Mouse (Mus musculus) bone marrow, adult 2 months (tissue): Measurements from ENCODE around the gene Stat3. TPM values are rescaled to one million over a fixed set of nuclear protein-coding genes. Genes with fewer than 3 reads are reported as not detected.

ENCODE experiments used
- H3K27ac ChIP-seq: fragments of 200-500 bp; 2 replicates; pipeline ENCODE4 v1.5.1; 2012; ENCODE audit warnings: low read depth, mild to moderate bottlenecking, control low read depth, inconsistent platforms, low read length; ENCODE audit not compliant: control insufficient read depth, poor library complexity, insufficient read depth
- H3K4me1 ChIP-seq: fragments of 200-500 bp; 2 replicates; pipeline ENCODE4 v1.6.1; 2011; ENCODE audit warnings: low read length; ENCODE audit not compliant: control insufficient read depth, insufficient read depth
- H3K4me3 ChIP-seq: fragments of 200-500 bp; replicated peaks from 2 replicates; pipeline ENCODE3; 2011; ENCODE audit warnings: mild to moderate bottlenecking, low read depth, low read length, control low read depth; ENCODE audit not compliant: control insufficient read depth
- CTCF ChIP-seq: fragments of 200-500 bp; IDR thresholded peaks from 2 replicates; pipeline ENCODE4 v1.5.1; 2011; ENCODE audit warnings: low read length, control low read depth; ENCODE audit not compliant: control insufficient read depth, insufficient read depth
- POLR2A ChIP-seq: fragments of 200-500 bp; IDR thresholded peaks from 2 replicates; pipeline ENCODE4 v1.6.1; 2011; ENCODE audit warnings: low read depth, mild to moderate bottlenecking, control low read depth, low read length, borderline replicate concordance; ENCODE audit not compliant: control insufficient read depth
- WGBS: fragments of 180-500 bp; shearing (Covaris S2); methylation state at CpG from one replicate; pipeline ENCODE4 v1.1.7; 2018; 5-methylcytosine and 5-hydroxymethylcytosine counted together
- polyA plus RNA-seq: library from polyadenylated mRNA; stranded (reverse); fragments of >200 nt; gene quantifications from 2 replicates; pipeline ENCODE4 v1.2.4, GENCODE M21; 2011; ENCODE audit warnings: low replicate concordance; ENCODE audit not compliant: missing spikeins, insufficient read depth, insufficient read length

The Stat3 gene
- polyA plus RNA-seq, 1 experiment = 60.0 TPM

DNA sequence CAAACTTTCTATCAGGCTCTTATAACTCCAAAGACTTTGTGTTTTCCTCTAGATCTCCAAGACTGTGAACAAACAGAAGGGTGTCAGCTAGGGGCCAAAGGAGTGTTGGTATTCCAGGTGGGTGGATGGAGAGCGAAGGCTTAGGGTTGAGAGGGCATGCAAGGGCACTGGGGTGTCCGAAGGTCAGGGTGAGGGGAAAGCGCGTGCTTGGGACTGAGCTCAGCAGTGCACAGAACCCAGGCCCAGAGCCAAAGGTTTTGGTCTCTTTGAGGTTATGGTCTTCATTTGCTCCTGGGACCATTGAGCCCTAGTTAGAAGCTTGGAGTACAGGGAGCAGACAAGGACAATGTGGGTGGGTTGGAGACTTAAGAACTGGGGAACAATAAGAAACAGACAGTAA is 84.2 kb downstream of the Stat3 start:
- TF ChIP-seq CTCF = no peak
- TF ChIP-seq POLR2A = no peak
- 76% methylated on average over 4 of the region's 4 CpGs for WGBS
- H3K4me1 ChIP-seq = peaks cover 5% of the 10 kb centered on the region
- H3K27ac ChIP-seq = no peak overlapping the region
- no peak overlapping the region for H3K4me3 ChIP-seq

DNA sequence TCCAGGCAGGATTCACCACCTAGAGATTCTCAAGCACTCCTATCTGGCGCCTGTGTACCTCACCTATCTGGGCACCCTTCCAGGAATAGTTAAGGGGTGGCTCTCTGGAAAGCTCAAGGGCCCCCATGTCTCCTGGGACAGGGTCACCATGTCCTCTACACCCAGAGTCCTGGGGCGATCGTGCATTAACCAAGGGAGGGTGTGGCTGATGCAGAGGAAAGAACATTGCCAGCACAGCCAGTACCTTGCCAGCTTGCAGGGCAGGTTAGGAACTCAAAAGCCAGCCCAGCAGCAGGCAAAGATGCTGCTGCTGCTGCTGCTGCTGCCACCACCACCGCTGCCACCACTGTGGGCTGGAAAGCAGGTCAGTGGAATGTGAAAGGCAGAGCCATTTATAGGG is 85.1 kb downstream of the Stat3 start:
- 61% methylated on average over 4 of the region's 4 CpGs for WGBS
- TF ChIP-seq POLR2A (no peak), CTCF (no peak)
- Histone ChIP-seq H3K4me1 (peaks cover 1% of the 10 kb centered on the region; the same call in 1 of the 2 replicates), H3K27ac (no peak overlapping the region), H3K4me3 (no peak overlapping the region)

DNA sequence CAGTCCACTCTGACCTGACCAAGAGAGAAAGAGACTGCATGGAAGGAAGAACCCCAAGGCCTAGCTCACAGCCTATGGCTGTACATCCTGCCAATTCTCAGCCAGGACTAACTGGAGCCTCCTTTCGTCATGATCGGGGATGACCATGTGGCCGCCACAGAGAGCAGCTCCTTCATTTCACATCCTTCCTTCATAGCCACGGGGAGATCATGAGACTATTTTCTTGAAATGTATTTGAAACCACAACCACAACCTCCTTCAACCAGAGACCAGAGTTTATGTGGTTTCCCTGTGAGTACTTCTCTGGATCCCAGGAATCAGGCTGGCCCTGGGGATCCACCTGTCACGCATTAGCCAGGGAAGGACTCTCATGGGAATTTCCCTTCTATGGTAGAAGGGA is 86.3 kb downstream of the Stat3 start:
- Histone ChIP-seq H3K27ac (no peak overlapping the region), H3K4me3 (no peak overlapping the region), H3K4me1 (no peaks in the 10 kb centered on the region; the same call in 1 of the 2 replicates)
- WGBS = 20% methylated on average over 5 of the region's 5 CpGs
- TF ChIP-seq CTCF (no peak), POLR2A (no peak)

DNA sequence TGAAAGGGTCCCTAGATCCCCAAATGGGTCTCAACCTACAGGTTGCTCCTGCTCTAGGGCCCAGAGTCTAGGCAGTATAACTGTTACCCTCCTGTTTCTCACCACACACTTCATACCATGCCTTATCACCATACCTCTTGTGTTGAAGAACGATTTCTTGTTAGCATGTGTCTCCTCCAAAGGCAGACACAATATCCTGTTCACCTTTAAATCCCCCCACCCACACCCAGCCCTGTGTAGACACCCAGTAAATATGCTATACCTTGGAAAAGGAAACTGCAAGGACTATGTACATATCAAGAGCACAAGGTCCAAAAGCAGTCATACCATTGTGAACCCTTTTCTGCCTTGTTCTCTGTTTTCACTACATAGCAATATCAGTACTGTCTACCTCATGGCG is 87.3 kb downstream of the Stat3 start:
- Histone ChIP-seq H3K27ac (no peak overlapping the region), H3K4me1 (no peaks in the 10 kb centered on the region; the same call in 1 of the 2 replicates), H3K4me3 (no peak overlapping the region)
- WGBS = 65% methylated on average over 2 of the region's 2 CpGs
- TF ChIP-seq CTCF (no peak), POLR2A (no peak)

DNA sequence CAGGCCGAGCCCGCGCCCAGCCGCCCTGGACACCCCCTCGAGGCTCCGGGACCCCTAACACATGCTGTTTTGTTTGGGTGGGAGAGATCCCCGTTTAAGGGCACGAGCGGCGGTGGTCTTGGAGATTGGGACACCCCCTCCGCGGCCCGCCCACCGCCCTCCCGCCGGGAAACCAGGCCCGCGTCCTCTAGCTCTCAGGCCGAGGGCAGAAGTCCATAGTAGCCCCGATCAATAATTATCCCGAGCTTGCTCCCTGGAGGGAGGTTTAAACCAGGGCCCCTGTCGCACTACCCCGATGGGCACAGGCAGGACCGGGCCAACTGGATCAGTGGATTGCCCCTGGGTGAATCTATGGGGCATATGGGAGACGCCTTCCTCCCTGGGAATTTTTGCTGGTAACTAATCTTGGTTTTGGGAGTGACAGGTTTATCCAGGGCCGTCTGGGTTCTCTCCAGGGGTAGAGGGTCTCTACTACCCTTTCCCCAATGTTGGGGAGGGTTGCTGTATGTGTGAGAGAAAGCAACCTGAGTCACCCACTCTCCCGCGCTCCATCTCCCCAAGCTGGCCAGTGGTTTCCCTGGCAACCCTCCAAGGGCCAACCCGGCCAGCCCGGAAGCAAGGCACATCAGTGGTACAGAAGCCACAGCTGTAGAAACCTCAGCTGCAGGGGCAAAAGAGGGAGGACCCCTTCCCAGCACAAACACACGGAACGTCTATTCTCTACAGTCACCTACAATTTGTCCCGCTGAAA is 88.4 kb downstream of the Stat3 start:
- peak overlapping the region; percentile 92 for H3K4me3 ChIP-seq
- peak overlapping the region; percentile 97 for H3K27ac ChIP-seq
- H3K4me1 ChIP-seq = no peaks in the 10 kb centered on the region; the same call in 1 of the 2 replicates
- 3% methylated on average over 33 of the region's 33 CpGs for WGBS
- TF ChIP-seq POLR2A (no peak), CTCF (no peak)

DNA sequence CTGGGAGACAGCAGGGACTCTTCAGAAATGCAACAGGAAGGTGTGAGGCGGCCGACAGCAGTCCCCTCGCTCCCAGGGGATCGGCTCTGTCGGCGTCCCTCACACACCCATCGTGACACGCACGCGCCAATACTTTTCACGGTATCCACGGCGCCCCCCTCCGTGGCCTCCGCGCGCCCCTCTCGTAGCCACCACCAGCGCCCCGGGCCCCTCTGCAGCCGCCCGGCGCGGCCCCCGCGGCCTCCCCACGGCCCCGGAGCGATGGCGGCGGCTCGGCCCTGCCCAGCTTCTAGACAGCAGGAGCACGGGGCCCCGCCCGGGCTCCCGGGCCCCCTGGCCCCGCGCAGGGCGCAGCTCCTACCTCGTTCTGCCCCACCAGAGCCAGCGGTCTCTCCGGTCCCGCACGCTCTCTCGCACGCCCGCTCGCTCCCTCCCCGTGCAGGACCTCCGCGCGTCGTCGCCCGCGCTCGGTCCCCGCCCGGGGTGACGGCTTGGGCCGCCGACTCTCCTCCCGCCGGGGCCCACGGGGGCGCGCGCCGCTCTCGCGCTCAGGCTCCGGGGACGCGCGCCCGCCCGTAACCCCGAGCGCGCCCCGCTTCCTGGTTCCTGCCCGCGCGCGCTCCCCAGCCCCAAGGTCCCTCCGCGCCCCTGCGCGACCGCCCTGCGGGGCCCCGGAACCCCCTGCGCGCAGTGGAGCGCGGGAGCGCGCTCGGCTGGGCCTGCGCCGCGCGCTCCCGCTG is 89.1 kb downstream of the Stat3 start, which contains the start of gene Stat5b:
TSS of gene Stat5b (minus strand) at position 687 of the 740 bp plus-strand sequence.
- WGBS = under 1% methylated on average over 103 of the region's 104 CpGs
- peak; percentile 85; the same call in 1 of the 2 replicates for TF ChIP-seq POLR2A
- no peak for TF ChIP-seq CTCF
- Histone ChIP-seq H3K4me1 (no peaks in the 10 kb centered on the region; the same call in 1 of the 2 replicates), H3K27ac (peak within 1 kb of the TSS; percentile 97), H3K4me3 (peak within 1 kb of the TSS; percentile 92)

DNA sequence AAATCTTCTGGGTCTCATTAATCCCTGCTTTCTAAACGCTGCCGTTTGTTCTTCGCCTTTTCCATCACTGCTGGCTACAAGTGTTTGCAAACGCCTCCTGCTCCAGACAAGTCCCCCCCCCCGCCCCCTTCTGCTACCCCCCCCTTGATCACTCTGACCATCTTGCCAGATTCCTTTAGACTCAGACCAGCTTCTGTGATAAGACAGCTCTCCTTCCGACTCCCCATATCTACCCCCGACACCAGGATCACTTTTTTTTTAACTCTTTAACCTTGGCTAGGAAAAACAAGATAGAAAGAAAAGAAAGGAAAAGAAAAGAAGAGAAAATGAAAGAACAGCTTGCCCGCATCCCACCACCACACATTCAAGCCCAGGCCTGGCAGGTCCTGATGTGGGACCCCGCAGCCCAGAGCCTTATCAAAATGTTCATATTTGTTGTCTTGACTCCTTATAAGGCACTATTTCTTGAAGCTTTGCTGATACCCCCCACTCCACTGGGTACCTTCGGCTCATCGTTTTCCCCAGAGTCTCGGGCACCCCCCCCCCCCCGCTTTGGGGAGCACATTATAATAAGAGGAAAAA is 89.8 kb downstream of the Stat3 start:
- 3% methylated on average over 13 of the region's 13 CpGs for WGBS
- TF ChIP-seq POLR2A = no peak
- no peak for TF ChIP-seq CTCF

More for the DNA sequence above, 89.8 kb downstream of the Stat3 start:
- H3K4me3 ChIP-seq = peak overlapping the region; percentile 92
- peak overlapping the region; percentile 97 for H3K27ac ChIP-seq
- no peaks in the 10 kb centered on the region; the same call in 1 of the 2 replicates for H3K4me1 ChIP-seq
